Mouse (Mus musculus): ENCODE results near the gene Rhox1.
"Not testable (repeated sequence)": the region's sequence is repeated elsewhere in the genome, so short reads cannot be mapped to it uniquely, and the experiment has no call there.

Rhox1 gene

GRCm38 (mm10) chrX:37222158-37222557 is at the start of gene Rhox1:
Gene Rhox1, minus strand, starts transcription at chrX:37222258.
- DNase-seq (ENCODE audit: low spot score in 2 of 2), result not testable (repeated sequence)

GRCm38 (mm10) chrX:37265038-37265437 is 43.0 kb upstream of the Rhox1 start, which contains the start of gene Rhox4a:
Gene Rhox4a, plus strand, starts transcription at chrX:37265338.
- not testable (repeated sequence) for DNase-seq (ENCODE audit: low spot score in 2 of 2)

GRCm38 (mm10) chrX:37249619-37250018 is 27.6 kb upstream of the Rhox1 start, which contains the start of gene Rhox3a:
Gene Rhox3a, plus strand, starts transcription at chrX:37249919.
- DNase-seq (ENCODE audit: low spot score in 2 of 2), result not testable (repeated sequence)

- DNase-seq (ENCODE audit: low spot score in 2 of 2), result not testable (repeated sequence)
Observed at GRCm38 (mm10) chrX:37244676-37245075, 22.6 kb upstream of the Rhox1 start, which contains the start of gene Rhox2a. Gene Rhox2a, plus strand, starts transcription at chrX:37244976.

GRCm38 (mm10) chrX:37210941-37211340 is 11.1 kb downstream of the Rhox1 start, which contains the start of gene Gm9:
Gene Gm9, minus strand, starts transcription at chrX:37211041.
- no peak for DNase-seq (ENCODE audit: low spot score in 2 of 2)

- DNase-seq (ENCODE audit: low spot score in 2 of 2), result no peak
Observed at GRCm38 (mm10) chrX:37198676-37199075, 23.4 kb downstream of the Rhox1 start.

GRCm38 (mm10) chrX:37191744-37192379 is 30.2 kb downstream of the Rhox1 start:
- no peak for DNase-seq (ENCODE audit: low spot score in 2 of 2)

GRCm38 (mm10) chrX:37191105-37191743 is 30.8 kb downstream of the Rhox1 start, which contains the start of the genes Ndufa1 and Rnf113a1:
Gene Ndufa1, minus strand, starts transcription at chrX:37191163.
Gene Rnf113a1, plus strand, starts transcription at chrX:37191245.
- peak; percentile 76 for DNase-seq (ENCODE audit: low spot score in 2 of 2)

GRCm38 (mm10) chrX:37190755-37191104 is 31.3 kb downstream of the Rhox1 start:
- no peak for DNase-seq (ENCODE audit: low spot score in 2 of 2)

GRCm38 (mm10) chrX:37184401-37184800 is 37.7 kb downstream of the Rhox1 start:
- DNase-seq (ENCODE audit: low spot score in 2 of 2), result not testable (repeated sequence)

- no peak for DNase-seq (ENCODE audit: low spot score in 2 of 2)
Observed at GRCm38 (mm10) chrX:37168742-37169141, 53.3 kb downstream of the Rhox1 start, which contains the start of gene Akap14. Gene Akap14, minus strand, starts transcription at chrX:37168842.

GRCm38 (mm10) chrX:37167085-37167484 is 55.0 kb downstream of the Rhox1 start:
- DNase-seq (ENCODE audit: low spot score in 2 of 2), result peak; percentile 16 to 17

Data from spleen, postnatal 36 days (tissue).